Comparison of ENCODE assay signal across 9 mouse cellular contexts in the genomic region with DNA sequence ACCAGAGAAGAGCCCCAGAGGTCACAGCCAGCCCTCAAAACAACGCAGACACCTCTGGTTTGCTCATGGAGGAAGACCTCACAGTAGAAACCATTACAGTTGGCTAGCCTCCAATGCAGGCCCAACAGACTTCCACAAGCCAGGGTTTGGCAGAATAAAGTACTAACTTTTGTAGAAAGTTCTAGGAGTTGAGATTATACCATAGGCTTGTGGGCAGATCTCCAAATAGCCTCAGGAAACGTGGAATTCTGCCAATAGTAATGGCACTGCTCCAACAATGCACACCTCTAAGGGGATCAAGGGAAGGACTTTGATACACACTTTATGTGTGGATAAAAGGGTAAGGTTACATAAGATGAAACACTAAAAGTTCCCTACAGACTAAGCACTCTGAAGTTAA. TPM values are rescaled to one million over a fixed set of nuclear protein-coding genes. Genes with fewer than 3 reads are reported as not detected.
DNase-seq lines count a peak whose midpoint lies in the region; ATAC-seq and TF ChIP-seq lines count a peak whose summit lies in the region.
"Had no signal": no experiment of that assay in that cellular context is flagged by ENCODE, and none has a peak within 500 bp of the region (broad histone marks: within the 10 kb centered on the region; RNA-seq: fewer than 3 reads in every experiment).

No protein-coding gene starts in this region.

- H3K4me3 ChIP-seq in heart, postnatal 0 days (ENCODE audit: low read depth, low read length), result no peak overlapping the region
- no peak overlapping the region for H3K4me3 ChIP-seq in embryonic facial prominence, embryonic 14.5 days (ENCODE audit: low read depth, low read length)
- no peak overlapping the region for H3K4me3 ChIP-seq in limb, embryonic 15.5 days
- H3K4me3 ChIP-seq: hindbrain, embryonic 15.5 days had no signal

- H3K27ac ChIP-seq in heart, postnatal 0 days (ENCODE audit: low read depth), result 0 out of 2 replicates have a peak overlapping the region, but pooled peaks have one; percentile 41
- no peak overlapping the region for H3K27ac ChIP-seq in embryonic facial prominence, embryonic 14.5 days (replicated peaks; ENCODE audit: low read depth, low read length)
- peak overlapping the region; percentile 11; the same call in 1 of the 2 replicates for H3K27ac ChIP-seq in limb, embryonic 15.5 days
- H3K27ac ChIP-seq: hindbrain, embryonic 15.5 days; macrophage had no signal

- WGBS in heart, postnatal 0 days, result 3% methylated on average over 2 of the region's 2 CpGs
- 30% methylated on average over 2 of the region's 2 CpGs for WGBS in embryonic facial prominence, embryonic 14.5 days
- WGBS in limb, embryonic 15.5 days, result 25% methylated on average over 2 of the region's 2 CpGs

- H3K4me1 ChIP-seq in heart, postnatal 0 days (ENCODE audit: control insufficient read depth, insufficient read depth), result peaks cover 5% of the 10 kb centered on the region; the same call in 1 of the 2 replicates
- peaks cover 3% of the 10 kb centered on the region; the same call in 1 of the 2 replicates for H3K4me1 ChIP-seq in embryonic facial prominence, embryonic 14.5 days (ENCODE audit: control insufficient read depth, insufficient read depth, low read length)
- peaks cover 8% of the 10 kb centered on the region for H3K4me1 ChIP-seq in limb, embryonic 15.5 days
- H3K4me1 ChIP-seq: hindbrain, embryonic 15.5 days had no signal

- no peak for TF ChIP-seq CTCF in heart, postnatal 0 days (IDR thresholded peaks at IDR 0.05; ENCODE audit: low read depth)

- H3K9me3 ChIP-seq in heart, postnatal 0 days (replicated peaks; ENCODE audit: control insufficient read depth, low read length), result no peaks in the 10 kb centered on the region
- no peaks in the 10 kb centered on the region for H3K9me3 ChIP-seq in embryonic facial prominence, embryonic 14.5 days (ENCODE audit: control insufficient read depth, low read length)
- no peaks in the 10 kb centered on the region for H3K9me3 ChIP-seq in limb, embryonic 15.5 days
- H3K9me3 ChIP-seq: hindbrain, embryonic 15.5 days had no signal

- no peaks in the 10 kb centered on the region for H3K27me3 ChIP-seq in heart, postnatal 0 days (ENCODE audit: control insufficient read depth, insufficient read depth, low read length)
- H3K27me3 ChIP-seq in embryonic facial prominence, embryonic 14.5 days (replicated peaks; ENCODE audit: control insufficient read depth, insufficient read depth, low read length), result no peaks in the 10 kb centered on the region
- no peaks in the 10 kb centered on the region for H3K27me3 ChIP-seq in limb, embryonic 15.5 days
- H3K27me3 ChIP-seq: hindbrain, embryonic 15.5 days had no signal

- H3K36me3 ChIP-seq in heart, postnatal 0 days (replicated peaks; ENCODE audit: control insufficient read depth, insufficient read depth, low read length), result no peaks in the 10 kb centered on the region
- no peaks in the 10 kb centered on the region for H3K36me3 ChIP-seq in embryonic facial prominence, embryonic 14.5 days (ENCODE audit: control insufficient read depth, insufficient read depth, low read length)
- no peaks in the 10 kb centered on the region; the same call in 1 of the 2 replicates for H3K36me3 ChIP-seq in limb, embryonic 15.5 days
- H3K36me3 ChIP-seq: hindbrain, embryonic 15.5 days had no signal

- no peak overlapping the region for H3K9ac ChIP-seq in heart, postnatal 0 days (replicated peaks; ENCODE audit: low read depth, low read length)
- no peak overlapping the region for H3K9ac ChIP-seq in embryonic facial prominence, embryonic 14.5 days (ENCODE audit: low read depth, low read length)
- no peak overlapping the region for H3K9ac ChIP-seq in limb, embryonic 15.5 days
- H3K9ac ChIP-seq: hindbrain, embryonic 15.5 days had no signal

- no peak overlapping the region for H3K4me2 ChIP-seq in heart, postnatal 0 days (ENCODE audit: low read depth, low read length)
- H3K4me2 ChIP-seq in embryonic facial prominence, embryonic 14.5 days (ENCODE audit: low read depth, low read length), result no peak overlapping the region
- no peak overlapping the region for H3K4me2 ChIP-seq in limb, embryonic 15.5 days
- H3K4me2 ChIP-seq: hindbrain, embryonic 15.5 days had no signal

- peak; percentile 22 for DNase-seq in heart, postnatal 0 days (ENCODE audit: low spot score)
- DNase-seq in heart, adult 8-10 months (ENCODE audit: low spot score), result no peak
- peak; percentile 47 for DNase-seq in 3T3-L1 (ENCODE audit: low read depth, low spot score)
- peak; percentile 78 for DNase-seq in embryonic facial prominence, embryonic 14.5 days (ENCODE audit: low spot score)
- no peak for DNase-seq in neural tube, embryonic 10.5 days (ENCODE audit: extremely low spot score, low spot score)

- TF ChIP-seq EP300 in heart, postnatal 0 days (IDR thresholded peaks at IDR 0.05; ENCODE audit: low read depth), result no peak

- ATAC-seq in heart, postnatal 0 days (ENCODE audit: insufficient read depth, low read depth), result peak; percentile 43; the same call in 1 of the 2 replicates
- peak; percentile 74 for ATAC-seq in embryonic facial prominence, embryonic 14.5 days (ENCODE audit: low read depth)
- ATAC-seq in limb, embryonic 15.5 days (ENCODE audit: insufficient number of reproducible peaks, low FRiP score, low TSS enrichment, low read depth), result no peak
- no peak for ATAC-seq in erythroid progenitor cell, adult 5-6 weeks (replicated peaks; ENCODE audit: low FRiP score, poor library complexity, severe bottlenecking)

RNA-seq across cellular contexts. Expression of a gene that starts 6.7 kb away (rescaled TPM):
- 10.8 and 12.9 TPM in 2 replicates for total RNA-seq in heart, postnatal 0 days (2014; rRNA removed; ENCODE audit: low replicate concordance)
- 5.2 and 5.7 TPM in 2 replicates for polyA plus RNA-seq in heart, postnatal 0 days (2015; fragmentation: Nextera tagmentation; extraction: Ambion mirVana)
- total RNA-seq in heart, adult 8-10 months (2022), result 10 to 100 TPM; 36.6 to 44.0 (median 41.1) TPM
- 11.0 and 11.4 TPM in 2 replicates for polyA plus RNA-seq in embryonic facial prominence, embryonic 14.5 days (2014; fragmentation: Nextera tagmentation; extraction: Ambion mirVana)
- 8.3 and 10.1 TPM in 2 replicates for polyA plus RNA-seq in limb, embryonic 15.5 days (2015; fragmentation: Nextera tagmentation; extraction: Ambion mirVana)
- total RNA-seq in erythroid progenitor cell, adult 5-6 weeks (2015; ENCODE audit: low replicate concordance), result 38.6 and 77.5 TPM in 2 replicates
- total RNA-seq in erythroid progenitor cell, adult 5-6 weeks (2017; ENCODE audit: low replicate concordance), result 28.5 and 42.0 TPM in 2 replicates

RNA-seq across cellular contexts. Expression of a gene that starts 36.3 kb away (rescaled TPM):
- total RNA-seq in heart, postnatal 0 days (2014; rRNA removed; ENCODE audit: low replicate concordance), result 22.0 and 24.7 TPM in 2 replicates
- 13.9 and 14.7 TPM in 2 replicates for polyA plus RNA-seq in heart, postnatal 0 days (2015; fragmentation: Nextera tagmentation; extraction: Ambion mirVana)
- 10 to 100 TPM; 42.7 to 56.7 (median 46.3) TPM for total RNA-seq in heart, adult 8-10 months (2022)
- polyA plus RNA-seq in embryonic facial prominence, embryonic 14.5 days (2014; fragmentation: Nextera tagmentation; extraction: Ambion mirVana), result 21.2 and 21.8 TPM in 2 replicates
- 18.0 and 22.7 TPM in 2 replicates for polyA plus RNA-seq in limb, embryonic 15.5 days (2015; fragmentation: Nextera tagmentation; extraction: Ambion mirVana)
- total RNA-seq in erythroid progenitor cell, adult 5-6 weeks (2015; ENCODE audit: low replicate concordance), result 3.2 and 8.8 TPM in 2 replicates
- 4.1 and 7.7 TPM in 2 replicates for total RNA-seq in erythroid progenitor cell, adult 5-6 weeks (2017; ENCODE audit: low replicate concordance)

RNA-seq across cellular contexts. Expression of a gene that starts 36.4 kb away (rescaled TPM):
- 8.9 and 20.6 TPM in 2 replicates for total RNA-seq in heart, postnatal 0 days (2014; rRNA removed; ENCODE audit: low replicate concordance)
- polyA plus RNA-seq in heart, postnatal 0 days (2015; fragmentation: Nextera tagmentation; extraction: Ambion mirVana), result 40.9 and 41.4 TPM in 2 replicates
- total RNA-seq in heart, adult 8-10 months (2022), result 10 to 100 TPM; 28.1 to 38.2 (median 32.3) TPM
- polyA plus RNA-seq in embryonic facial prominence, embryonic 14.5 days (2014; fragmentation: Nextera tagmentation; extraction: Ambion mirVana), result 30.4 and 32.0 TPM in 2 replicates
- 28.3 and 28.8 TPM in 2 replicates for polyA plus RNA-seq in limb, embryonic 15.5 days (2015; fragmentation: Nextera tagmentation; extraction: Ambion mirVana)
- total RNA-seq in erythroid progenitor cell, adult 5-6 weeks (2015; ENCODE audit: low replicate concordance), result 14.4 and 32.7 TPM in 2 replicates
- 8.8 and 22.2 TPM in 2 replicates for total RNA-seq in erythroid progenitor cell, adult 5-6 weeks (2017; ENCODE audit: low replicate concordance)

Comparison
In these comparisons a context has a peak if more than half of its experiments do, and no peak if none do; other contexts are left out.
1. DNase-seq: peak in heart, postnatal 0 days (single experiment), 3T3-L1 (single experiment) and embryonic facial prominence, embryonic 14.5 days (single experiment); none in heart, adult 8-10 months (single experiment) and neural tube, embryonic 10.5 days (single experiment).
2. ATAC-seq: peak in heart, postnatal 0 days (single experiment) and embryonic facial prominence, embryonic 14.5 days (single experiment); none in limb, embryonic 15.5 days (single experiment) and erythroid progenitor cell, adult 5-6 weeks (single experiment).